Mouse (Mus musculus) T-helper 2 cell (primary cell): ENCODE results near the gene Ifi203.
"Not testable (repeated sequence)": the region's sequence is repeated elsewhere in the genome, so short reads cannot be mapped to it uniquely, and the experiment has no call there.

Source experiments
- in situ Hi-C: fragments of 300-600 bp; cut with MboI, MseI; formaldehyde crosslinking; loops from one replicate; pipeline ENCODE4 v1.15.1; 2025; ENCODE audit warnings: high pct_unique_total_duplicates

The Ifi203 gene

GRCm38 (mm10) chr1:173889741-173890140 lies 52.7 kb downstream of the Ifi203 start:
- in situ Hi-C loops, result loop anchor here (5.0 kb wide), 1 partner anchor 113 kb away; no protein-coding TSS in a partner anchor

DNA sequence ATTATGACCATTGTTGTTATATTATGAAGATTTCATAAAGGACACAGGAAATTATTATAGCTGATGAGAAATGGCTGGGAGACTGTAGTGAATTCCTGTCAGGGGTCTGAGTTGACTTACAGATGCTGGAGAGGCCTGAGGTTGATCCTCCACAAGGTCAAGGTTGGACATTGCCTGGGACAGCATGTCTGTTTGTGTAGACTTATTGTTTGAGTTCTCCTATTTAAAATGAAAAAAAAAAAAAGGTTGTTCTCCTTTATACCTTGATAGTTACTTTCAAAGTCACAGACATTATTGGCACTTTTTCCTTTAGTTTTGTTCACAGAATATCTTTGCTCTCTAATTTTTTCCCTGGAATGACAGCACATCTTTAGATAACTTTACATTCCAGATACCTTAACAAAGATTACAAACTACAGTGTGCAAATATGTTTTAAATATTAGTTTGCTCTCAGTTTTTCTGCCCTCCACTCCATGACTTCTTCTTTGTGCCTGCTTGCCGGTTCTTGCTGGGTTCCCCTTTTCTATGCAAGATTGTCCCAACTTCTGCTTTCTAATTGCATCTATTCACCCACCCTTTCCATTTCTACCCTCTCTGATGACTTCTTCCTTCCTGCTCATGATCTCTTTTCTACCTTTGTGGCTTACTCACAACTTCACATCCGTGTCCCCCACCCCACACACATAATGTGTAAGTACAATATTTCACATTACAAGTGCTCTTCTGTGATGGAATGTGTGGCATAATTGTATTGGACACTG lies 55.3 kb downstream of the Ifi203 start:
- in situ Hi-C loops, result loop anchor here (5.0 kb wide), 1 partner anchor 115 kb away; no protein-coding TSS in a partner anchor

DNA sequence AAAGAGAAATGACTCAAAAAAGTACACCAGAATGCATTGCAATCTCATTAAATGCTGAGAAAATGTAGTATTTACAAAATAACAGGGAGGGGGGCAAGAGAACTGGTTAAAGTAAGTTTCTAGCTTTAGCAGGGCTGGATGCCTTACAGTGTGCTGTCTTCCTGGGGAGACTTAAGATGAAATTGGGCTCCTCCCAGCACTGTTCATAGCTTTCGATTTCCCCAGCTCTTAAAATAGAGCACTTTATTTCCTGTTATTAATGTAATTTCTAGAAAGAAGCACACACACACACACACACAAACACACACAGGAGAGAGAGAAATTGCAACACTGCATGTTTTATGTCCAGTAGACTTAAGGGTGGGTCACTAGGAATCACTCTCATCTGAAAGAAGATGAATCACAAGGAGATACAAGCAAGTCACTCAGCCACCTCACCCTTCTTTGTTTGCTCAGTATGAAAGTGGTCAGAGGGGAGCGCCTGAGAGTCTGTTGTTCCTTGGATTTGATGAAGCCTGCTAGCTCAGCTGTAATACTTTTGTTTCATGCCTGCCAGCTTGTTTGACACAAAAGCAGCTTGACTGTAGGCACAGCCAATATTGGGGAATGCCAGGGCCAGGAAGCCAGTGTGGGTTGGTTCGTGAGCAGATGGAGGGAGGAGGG lies 62.3 kb downstream of the Ifi203 start:
- in situ Hi-C loops, result not testable (repeated sequence)

DNA sequence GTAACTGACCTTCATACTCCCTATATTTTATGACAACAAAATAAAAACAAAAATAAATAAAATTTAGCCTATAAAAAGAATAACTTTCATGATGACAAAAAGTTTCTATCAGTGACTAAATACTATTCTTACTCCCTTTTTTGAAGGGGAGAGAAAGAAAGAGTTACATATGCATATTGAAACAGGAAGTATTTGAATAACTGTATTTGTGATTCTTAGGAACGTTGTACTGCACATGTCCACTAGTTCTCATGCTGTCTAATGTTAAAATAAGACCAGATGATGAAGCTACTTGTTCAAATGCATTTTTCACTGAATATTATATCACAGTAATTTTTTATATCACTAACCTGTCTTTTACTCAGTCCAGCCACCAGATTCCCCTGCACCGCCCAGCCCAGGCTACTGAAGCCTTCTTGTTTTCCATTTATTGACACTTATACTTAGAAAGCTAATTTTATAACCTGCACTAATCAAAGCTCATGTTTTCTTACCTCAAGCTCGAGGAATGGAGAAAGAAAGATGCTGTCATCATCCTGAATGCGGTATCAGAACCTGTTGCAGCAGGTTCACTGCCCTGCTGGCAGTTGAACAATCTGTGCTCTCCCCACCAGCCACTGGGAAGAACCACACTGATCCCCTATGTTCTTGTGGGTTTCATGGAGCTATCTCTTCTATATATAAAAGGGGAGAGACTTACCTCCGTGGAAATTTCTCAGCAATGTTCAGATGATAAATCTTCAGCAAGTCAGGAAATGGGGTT lies 63.1 kb downstream of the Ifi203 start:
- in situ Hi-C loops, result loop anchor here (10.0 kb wide), 1 partner anchor 65 kb away; the partner anchor contains the start of genes Ifi203 and Mndal

GRCm38 (mm10) chr1:173878264-173878663 lies 64.2 kb downstream of the Ifi203 start:
- in situ Hi-C loops, result loop anchor here (10.0 kb wide), 1 partner anchor 67 kb away; the partner anchor contains the start of genes Ifi203 and Mndal

GRCm38 (mm10) chr1:173877125-173877524 lies 65.3 kb downstream of the Ifi203 start:
- in situ Hi-C loops, result loop anchor here (10.0 kb wide), 1 partner anchor 68 kb away; the partner anchor contains the start of genes Ifi203 and Mndal
